Mouse (Mus musculus): ENCODE measurements around the gene Lsm2.

DNA sequence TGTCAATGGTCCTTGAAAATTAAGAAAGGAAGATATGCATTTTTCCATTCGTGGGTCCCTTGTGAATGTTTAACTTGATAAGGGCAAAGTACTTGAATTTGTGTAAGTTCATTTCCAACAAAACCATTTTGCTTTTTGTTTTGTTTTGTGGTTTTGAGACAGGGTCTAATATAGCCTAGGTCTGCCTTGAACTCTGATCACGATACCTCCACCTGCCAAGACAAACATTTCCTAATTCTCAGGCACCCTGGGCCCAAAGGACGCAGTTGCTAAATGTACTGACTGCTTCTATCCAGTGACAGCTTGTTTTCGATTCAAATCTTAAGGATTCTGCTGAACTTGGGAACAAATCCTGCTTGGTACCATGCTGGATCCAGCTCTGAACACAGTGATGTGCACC, 2.0 kb upstream of the Lsm2 start:
- no peak for TF ChIP-seq CTCF (IDR thresholded peaks at IDR 0.05; ENCODE audit: low read depth)
- TF ChIP-seq EP300 (IDR thresholded peaks at IDR 0.05; ENCODE audit: low read depth): peak; percentile 61

All from liver, postnatal 0 days (tissue).